8 mouse cellular contexts compared by ENCODE assay signal in the genomic region with DNA sequence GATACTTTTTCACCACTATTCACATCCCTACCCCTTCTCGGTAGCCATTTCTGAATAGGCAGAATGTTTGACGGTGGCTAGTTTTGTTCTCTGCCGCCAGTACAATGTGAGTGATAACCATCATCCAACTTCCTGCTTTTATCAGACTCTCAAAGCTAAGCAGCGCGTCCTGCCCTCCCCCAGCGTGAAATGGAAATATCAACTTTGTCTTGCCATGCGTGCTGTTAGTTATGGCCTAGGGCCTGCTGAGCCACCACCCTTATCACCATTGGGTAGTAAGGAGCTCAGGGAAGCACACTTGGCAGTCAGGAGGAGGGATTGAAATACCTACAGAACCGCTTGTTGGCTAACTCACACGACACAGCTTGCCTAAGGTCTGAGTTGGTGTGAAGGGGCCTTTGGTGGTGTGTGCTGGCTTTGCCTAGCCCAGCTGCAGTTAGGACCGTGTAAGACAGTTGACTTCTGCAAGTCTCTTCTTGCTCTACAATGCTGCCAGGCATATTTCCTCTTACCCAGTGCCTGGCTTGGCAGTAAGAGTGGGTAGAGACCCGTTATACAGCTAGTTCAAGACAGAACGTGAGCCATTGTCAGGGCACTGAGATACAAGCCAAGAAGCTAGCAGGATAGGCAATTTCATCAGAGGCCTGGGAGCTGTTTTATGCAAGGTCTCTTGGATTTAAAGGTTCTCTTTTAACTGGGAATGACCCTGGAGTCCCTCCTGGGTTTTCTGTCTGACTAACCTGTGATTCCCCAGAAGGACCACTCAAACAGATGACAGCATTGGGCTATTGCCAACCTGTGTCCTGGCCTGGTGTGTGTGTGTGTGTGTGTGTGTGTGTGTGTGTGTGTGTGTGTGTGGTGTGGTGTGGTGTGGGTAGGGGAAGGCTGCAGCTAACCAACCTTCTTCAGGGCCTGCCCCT. TPM values are rescaled to one million over a fixed set of nuclear protein-coding genes. Genes with fewer than 3 reads are reported as not detected.
DNase-seq lines count a peak whose midpoint lies in the region; ATAC-seq lines count a peak whose summit lies in the region.

No protein-coding gene starts in this region.

- H3K9ac ChIP-seq in midbrain, embryonic 14.5 days (replicated peaks; ENCODE audit: low read length) = peak overlapping the region; percentile 50

- WGBS in forebrain, embryonic 10.5 days = 79% methylated on average over 12 of the region's 12 CpGs
- WGBS in limb, embryonic 10.5 days = 72% methylated on average over 12 of the region's 12 CpGs
- whole genome bisulfite sequencing in midbrain, embryonic 14.5 days = 62% methylated on average over 12 of the region's 12 CpGs

- peaks cover 5% of the 10 kb centered on the region; the same call in 1 of the 2 replicates for H3K9me3 ChIP-seq in forebrain, embryonic 10.5 days
- no peaks in the 10 kb centered on the region for H3K9me3 ChIP-seq in limb, embryonic 10.5 days (replicated peaks)
- no peaks in the 10 kb centered on the region for H3K9me3 ChIP-seq in midbrain, embryonic 14.5 days (ENCODE audit: control insufficient read depth, low read length)

- ATAC-seq in midbrain, embryonic 14.5 days (ENCODE audit: low FRiP score, low TSS enrichment) = no peak

- peak overlapping the region; percentile 75 for H3K4me2 ChIP-seq in midbrain, embryonic 14.5 days (ENCODE audit: low read length)

- peak; percentile 18 for DNase-seq in cerebellum, adult 8-10 months
- no peak for DNase-seq in cerebellum, postnatal 4 days (ENCODE audit: low spot score in 2 of 2)
- peak; percentile 80 for DNase-seq in CD4-positive helper T cell, adult 2 months (ENCODE audit: low read depth, low spot score)
- no peak for DNase-seq in forebrain, embryonic 10.5 days (ENCODE audit: extremely low spot score, low spot score)
- DNase-seq in limb, embryonic 10.5 days (ENCODE audit: low spot score) = no peak
- DNase-seq in midbrain, embryonic 14.5 days = no peak
- no peak for DNase-seq in spleen, postnatal 10 days (ENCODE audit: low spot score in 2 of 2)
- DNase-seq in gastrocnemius, adult 8-10 months (ENCODE audit: low spot score in 2 of 2) = no peak

- peaks cover 76% of the 10 kb centered on the region for H3K4me1 ChIP-seq in forebrain, embryonic 10.5 days
- peaks cover 66% of the 10 kb centered on the region for H3K4me1 ChIP-seq in limb, embryonic 10.5 days
- peaks cover 68% of the 10 kb centered on the region for H3K4me1 ChIP-seq in midbrain, embryonic 14.5 days (ENCODE audit: control insufficient read depth, insufficient read depth, low read length)

- no peaks in the 10 kb centered on the region for H3K27me3 ChIP-seq in forebrain, embryonic 10.5 days (ENCODE audit: poor library complexity, severe bottlenecking)
- H3K27me3 ChIP-seq in limb, embryonic 10.5 days (ENCODE audit: low read depth, poor library complexity, severe bottlenecking) = no peaks in the 10 kb centered on the region
- H3K27me3 ChIP-seq in midbrain, embryonic 14.5 days (ENCODE audit: control insufficient read depth, insufficient read depth, low read length) = no peaks in the 10 kb centered on the region

- peaks cover 12% of the 10 kb centered on the region for H3K36me3 ChIP-seq in forebrain, embryonic 10.5 days (replicated peaks)
- peaks cover 22% of the 10 kb centered on the region for H3K36me3 ChIP-seq in limb, embryonic 10.5 days
- H3K36me3 ChIP-seq in midbrain, embryonic 14.5 days (ENCODE audit: control insufficient read depth, insufficient read depth, low read length) = no peaks in the 10 kb centered on the region

- peak overlapping the region; percentile 74; the same call in 1 of the 2 replicates for H3K27ac ChIP-seq in forebrain, embryonic 10.5 days
- peak overlapping the region; percentile 61; the same call in 1 of the 2 replicates for H3K27ac ChIP-seq in limb, embryonic 10.5 days
- peak overlapping the region; percentile 85; the same call in 1 of the 2 replicates for H3K27ac ChIP-seq in midbrain, embryonic 14.5 days (replicated peaks; ENCODE audit: low read depth, low read length)

- peak overlapping the region; percentile 90 for H3K4me3 ChIP-seq in forebrain, embryonic 10.5 days
- peak overlapping the region; percentile 68; the same call in 1 of the 2 replicates for H3K4me3 ChIP-seq in limb, embryonic 10.5 days
- H3K4me3 ChIP-seq in midbrain, embryonic 14.5 days (replicated peaks; ENCODE audit: low read depth, low read length) = peak overlapping the region; percentile 91; the same call in 1 of the 2 replicates

RNA-seq across cellular contexts. Expression of a gene that starts 3.0 kb away (rescaled TPM):
- 126 and 132 TPM in 2 replicates for polyA plus RNA-seq in forebrain, embryonic 10.5 days (2016; fragmentation: Nextera tagmentation; extraction: Ambion mirVana)
- polyA plus RNA-seq in limb, embryonic 10.5 days (2016; fragmentation: Nextera tagmentation; extraction: Ambion mirVana) = 170 and 188 TPM in 2 replicates
- polyA plus RNA-seq in midbrain, embryonic 14.5 days (2014; fragmentation: Nextera tagmentation; extraction: Ambion mirVana) = 136 and 176 TPM in 2 replicates
- total RNA-seq in gastrocnemius, adult 8-10 months (2022) = 10 to 100 TPM; 24.3 to 35.2 (median 28.2) TPM

RNA-seq across cellular contexts. Expression of a gene that starts 31.2 kb away (rescaled TPM):
- polyA plus RNA-seq in forebrain, embryonic 10.5 days (2016; fragmentation: Nextera tagmentation; extraction: Ambion mirVana) = 0.30 and 0.87 TPM in 2 replicates
- polyA plus RNA-seq in limb, embryonic 10.5 days (2016; fragmentation: Nextera tagmentation; extraction: Ambion mirVana) = 0.13 TPM in 1 of 2 replicates, not detected in the other
- polyA plus RNA-seq in midbrain, embryonic 14.5 days (2014; fragmentation: Nextera tagmentation; extraction: Ambion mirVana) = 6.9 and 7.5 TPM in 2 replicates
- total RNA-seq in gastrocnemius, adult 8-10 months (2022) = under 1 TPM in 2 of 4 experiments, not detected in 2; 0.22 to 0.67 TPM

Comparison
In these comparisons a context has a peak if more than half of its experiments do, and no peak if none do; other contexts are left out.
1. DNase-seq: peak in cerebellum, adult 8-10 months (single experiment) and CD4-positive helper T cell, adult 2 months (single experiment); none in cerebellum, postnatal 4 days (0 of 2), forebrain, embryonic 10.5 days (single experiment), limb, embryonic 10.5 days (single experiment), midbrain, embryonic 14.5 days (single experiment), spleen, postnatal 10 days (0 of 2) and gastrocnemius, adult 8-10 months (0 of 2).
2. Peak in every context shown above with its lines, with median percentiles within 50 percentile points of each other: H3K27ac ChIP-seq and H3K4me3 ChIP-seq.